Mouse (Mus musculus) testis, adult 2 months (tissue): ENCODE measurements around the gene Cisd3.

Experiments
- CTCF ChIP-seq: fragments of 200-500 bp; IDR thresholded peaks from 2 replicates; pipeline ENCODE4 v1.5.1; 2012; ENCODE audit warnings: low read depth, mild to moderate bottlenecking, inconsistent platforms, low read length, moderate library complexity; ENCODE audit not compliant: control insufficient read depth, insufficient read depth, insufficient replicate concordance
- POLR2A ChIP-seq: fragments of 200-500 bp; IDR thresholded peaks from 2 replicates; pipeline ENCODE4 v1.6.1; 2012; ENCODE audit warnings: low read depth, mild to moderate bottlenecking, inconsistent platforms, low read length, moderate library complexity; ENCODE audit not compliant: control insufficient read depth

DNA sequence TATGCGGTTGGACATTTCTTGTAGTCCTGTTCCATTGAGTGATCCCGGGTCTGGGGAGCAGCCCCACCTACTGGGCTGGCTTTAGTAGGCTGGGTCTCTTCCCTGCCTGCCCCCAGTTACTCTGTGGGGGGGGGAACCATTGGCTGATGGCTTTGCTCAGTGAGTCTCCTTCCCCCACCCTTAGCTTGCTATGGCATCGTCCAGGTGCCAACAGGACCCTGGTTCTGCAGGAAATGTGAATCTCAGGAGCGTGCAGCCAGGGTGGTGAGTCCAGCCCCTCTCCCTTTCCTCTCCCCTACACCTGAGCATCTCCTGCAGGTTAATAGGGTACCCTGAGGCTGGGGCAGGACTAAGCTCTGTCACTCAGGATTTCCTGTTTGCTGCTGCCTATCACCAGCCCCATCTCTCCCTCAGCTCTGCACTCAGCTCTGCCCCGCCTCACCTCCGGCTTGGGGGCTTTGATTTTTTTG lies 20.8 kb upstream of the Cisd3 start:
- TF ChIP-seq POLR2A = no peak
- TF ChIP-seq CTCF = no peak
